Mouse (Mus musculus) embryonic fibroblast, embryonic 13.5 days (primary cell): ENCODE results near the gene Gm17387.

ENCODE experiments used
- CTCF ChIP-seq: IDR thresholded peaks from 2 replicates; pipeline ENCODE4 v1.5.1; 2011; ENCODE audit warnings: mild to moderate bottlenecking, control low read depth, low read length, moderate library complexity, borderline replicate concordance; ENCODE audit not compliant: insufficient read depth
- POLR2A ChIP-seq: IDR thresholded peaks from 2 replicates; pipeline ENCODE4 v1.6.1; 2011; ENCODE audit warnings: low read depth, mild to moderate bottlenecking, control low read depth, low read length, moderate library complexity

- no peak for TF ChIP-seq POLR2A
- TF ChIP-seq CTCF = no peak
These were observed 32.4 kb downstream of the Gm17387 start for GRCm38 (mm10) chr7:141061269-141061692.
